Mouse (Mus musculus): ENCODE data around the gene Supt16. TPM values are rescaled to one million over a fixed set of nuclear protein-coding genes. Genes with fewer than 3 reads are reported as not detected.

Supt16 gene
- polyA plus RNA-seq, 1 experiment from 2014 or later = 30.5 TPM

DNA sequence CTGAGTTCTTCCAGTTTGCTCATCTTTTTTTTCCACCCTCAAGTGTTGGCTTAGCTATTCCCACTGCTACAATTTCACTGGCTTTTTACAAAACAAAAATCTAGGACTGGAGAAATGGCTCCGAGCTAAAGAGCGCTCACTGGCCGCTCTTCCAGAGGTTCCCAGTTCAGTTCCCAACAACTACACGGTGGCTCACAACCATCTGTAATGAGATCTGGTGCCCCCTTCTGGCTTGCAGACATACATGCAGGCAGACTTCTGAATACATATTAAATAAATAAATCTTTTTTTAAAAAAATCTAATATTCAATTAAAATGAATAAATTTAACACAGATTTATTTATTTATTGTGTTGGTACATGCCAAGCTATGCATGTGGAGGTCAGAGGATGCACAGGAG lies 50.7 kb downstream of the Supt16 start:
- Histone ChIP-seq H3K9me3 (replicated peaks) (no peaks in the 10 kb centered on the region), H3K36me3 (replicated peaks) (no peaks in the 10 kb centered on the region), H3K27ac (replicated peaks) (no peak overlapping the region), H3K27me3 (peaks cover 3% of the 10 kb centered on the region; the same call in 1 of the 2 replicates), H3K9ac (no peak overlapping the region), H3K4me2 (no peak overlapping the region), H3K4me3 (replicated peaks) (no peak overlapping the region), H3K4me1 (replicated peaks) (0 out of 2 replicates have a peak, but pooled peaks cover 2% of the 10 kb centered on the region)
- 49% methylated on average over 4 of the region's 4 CpGs for WGBS (ENCODE audit: insufficient replicate concordance)
- ATAC-seq (ENCODE audit: insufficient read depth) = no peak

GRCm38 (mm10) chr14:52144165-52144564 lies 53.1 kb downstream of the Supt16 start:
- Histone ChIP-seq H3K27ac (replicated peaks) (no peak overlapping the region), H3K27me3 (peaks cover 12% of the 10 kb centered on the region; the same call in 1 of the 2 replicates), H3K9ac (no peak overlapping the region), H3K36me3 (replicated peaks) (no peaks in the 10 kb centered on the region), H3K4me2 (no peak overlapping the region), H3K4me1 (replicated peaks) (peaks cover 14% of the 10 kb centered on the region), H3K4me3 (replicated peaks) (no peak overlapping the region), H3K9me3 (replicated peaks) (no peaks in the 10 kb centered on the region)
- 37% methylated on average over 4 of the region's 4 CpGs for WGBS (ENCODE audit: insufficient replicate concordance)
- ATAC-seq (ENCODE audit: insufficient read depth) = no peak

- peaks cover 14% of the 10 kb centered on the region for H3K4me1 ChIP-seq (replicated peaks)
- H3K36me3 ChIP-seq (replicated peaks) = no peaks in the 10 kb centered on the region
- H3K27ac ChIP-seq (replicated peaks) = no peak overlapping the region
- WGBS (ENCODE audit: insufficient replicate concordance) = 34% methylated on average over 16 of the region's 16 CpGs
- peaks cover 12% of the 10 kb centered on the region; the same call in 1 of the 2 replicates for H3K27me3 ChIP-seq
- no peak for ATAC-seq (ENCODE audit: insufficient read depth)
- no peak overlapping the region for H3K4me3 ChIP-seq (replicated peaks)
- peak overlapping the region; percentile 61 for H3K4me2 ChIP-seq
- H3K9ac ChIP-seq = no peak overlapping the region
- no peaks in the 10 kb centered on the region for H3K9me3 ChIP-seq (replicated peaks)
Measured at GRCm38 (mm10) chr14:52141445-52142127, 55.6 kb downstream of the Supt16 start.

- H3K27me3 ChIP-seq = peaks cover 12% of the 10 kb centered on the region; the same call in 1 of the 2 replicates
- no peak for ATAC-seq (ENCODE audit: insufficient read depth)
- H3K4me2 ChIP-seq = peak overlapping the region; percentile 61
- 10% methylated on average over 19 of the region's 19 CpGs for WGBS (ENCODE audit: insufficient replicate concordance)
- H3K27ac ChIP-seq (replicated peaks) = no peak overlapping the region
- peaks cover 14% of the 10 kb centered on the region for H3K4me1 ChIP-seq (replicated peaks)
- no peaks in the 10 kb centered on the region for H3K9me3 ChIP-seq (replicated peaks)
- peak overlapping the region; percentile 15; the same call in 1 of the 2 replicates for H3K9ac ChIP-seq
- peak overlapping the region; percentile 32 for H3K4me3 ChIP-seq (replicated peaks)
- H3K36me3 ChIP-seq (replicated peaks) = no peaks in the 10 kb centered on the region
Measured at GRCm38 (mm10) chr14:52140577-52141444, 56.4 kb downstream of the Supt16 start.

DNA sequence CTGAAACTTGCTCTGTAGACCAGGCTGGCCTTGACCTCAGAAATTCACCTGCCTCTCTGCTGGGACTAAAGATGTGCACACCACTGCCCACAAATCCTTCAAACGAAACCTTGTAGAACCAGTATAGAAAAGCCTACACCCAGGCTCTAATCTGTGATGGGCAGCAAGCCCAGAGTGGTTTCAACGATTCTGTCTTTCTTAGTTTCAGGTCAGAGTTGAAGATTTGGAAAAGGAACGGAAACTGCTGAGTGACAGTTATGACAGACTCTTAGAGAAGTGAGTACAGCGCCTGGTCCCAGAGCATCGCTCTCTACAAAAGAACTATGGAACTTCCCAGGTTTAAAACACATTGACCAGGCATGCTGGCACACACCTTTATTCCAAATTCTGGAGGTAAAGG lies 63.6 kb downstream of the Supt16 start:
- no peak overlapping the region for H3K4me2 ChIP-seq
- WGBS (ENCODE audit: insufficient replicate concordance) = 40% methylated on average over 5 of the region's 5 CpGs
- no peak overlapping the region for H3K9ac ChIP-seq
- H3K27me3 ChIP-seq = no peaks in the 10 kb centered on the region
- no peak overlapping the region for H3K4me3 ChIP-seq (replicated peaks)
- no peaks in the 10 kb centered on the region for H3K9me3 ChIP-seq (replicated peaks)
- no peaks in the 10 kb centered on the region for H3K36me3 ChIP-seq (replicated peaks)
- no peaks in the 10 kb centered on the region for H3K4me1 ChIP-seq (replicated peaks)
- H3K27ac ChIP-seq (replicated peaks) = no peak overlapping the region
- no peak for ATAC-seq (ENCODE audit: insufficient read depth)

- Histone ChIP-seq H3K4me3 (replicated peaks) (no peak overlapping the region), H3K9me3 (replicated peaks) (no peaks in the 10 kb centered on the region), H3K4me1 (replicated peaks) (peaks cover 1% of the 10 kb centered on the region; the same call in 1 of the 2 replicates), H3K9ac (no peak overlapping the region), H3K4me2 (no peak overlapping the region), H3K27ac (replicated peaks) (no peak overlapping the region), H3K36me3 (replicated peaks) (no peaks in the 10 kb centered on the region), H3K27me3 (peaks cover 25% of the 10 kb centered on the region)
- WGBS (ENCODE audit: insufficient replicate concordance) = 75% methylated on average over 3 of the region's 3 CpGs
- no peak for ATAC-seq (ENCODE audit: insufficient read depth)
Measured at GRCm38 (mm10) chr14:52124636-52125035, 72.6 kb downstream of the Supt16 start.

GRCm38 (mm10) chr14:52123918-52124317 lies 73.3 kb downstream of the Supt16 start:
- Histone ChIP-seq H3K36me3 (replicated peaks) (no peaks in the 10 kb centered on the region), H3K27ac (replicated peaks) (no peak overlapping the region), H3K27me3 (peaks cover 32% of the 10 kb centered on the region), H3K9ac (no peak overlapping the region), H3K9me3 (replicated peaks) (no peaks in the 10 kb centered on the region), H3K4me3 (replicated peaks) (no peak overlapping the region), H3K4me2 (no peak overlapping the region), H3K4me1 (replicated peaks) (peaks cover 8% of the 10 kb centered on the region)
- 16% methylated on average over 4 of the region's 4 CpGs for WGBS (ENCODE audit: insufficient replicate concordance)
- no peak for ATAC-seq (ENCODE audit: insufficient read depth)

DNA sequence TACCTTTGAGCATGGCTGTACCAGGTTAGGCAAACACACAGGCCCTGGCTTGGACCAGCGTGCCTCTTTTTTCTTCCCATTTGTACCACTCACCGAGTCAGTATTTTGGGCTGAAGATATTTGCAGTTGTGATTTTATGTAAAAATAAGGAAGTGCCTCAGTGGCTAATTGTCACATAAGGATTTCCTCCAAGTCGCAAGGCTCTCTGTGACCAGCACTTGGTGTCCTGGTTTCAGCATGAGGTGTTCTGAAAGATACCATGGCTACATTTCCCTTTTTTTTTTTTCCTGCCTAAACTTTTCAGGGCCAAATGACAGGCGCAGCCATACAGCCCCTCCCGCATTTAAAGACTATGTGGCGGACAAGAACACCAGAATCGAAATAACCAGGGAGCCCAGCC lies 77.0 kb downstream of the Supt16 start:
- H3K4me3 ChIP-seq (replicated peaks) = peak overlapping the region; percentile 60; the same call in 1 of the 2 replicates
- peaks cover 37% of the 10 kb centered on the region for H3K27me3 ChIP-seq
- WGBS (ENCODE audit: insufficient replicate concordance) = 18% methylated on average over 7 of the region's 7 CpGs
- no peaks in the 10 kb centered on the region for H3K9me3 ChIP-seq (replicated peaks)
- H3K4me2 ChIP-seq = peak overlapping the region; percentile 95
- no peaks in the 10 kb centered on the region for H3K36me3 ChIP-seq (replicated peaks)
- no peak for ATAC-seq (ENCODE audit: insufficient read depth)
- no peak overlapping the region for H3K9ac ChIP-seq
- H3K27ac ChIP-seq (replicated peaks) = no peak overlapping the region
- peaks cover 20% of the 10 kb centered on the region for H3K4me1 ChIP-seq (replicated peaks)

DNA sequence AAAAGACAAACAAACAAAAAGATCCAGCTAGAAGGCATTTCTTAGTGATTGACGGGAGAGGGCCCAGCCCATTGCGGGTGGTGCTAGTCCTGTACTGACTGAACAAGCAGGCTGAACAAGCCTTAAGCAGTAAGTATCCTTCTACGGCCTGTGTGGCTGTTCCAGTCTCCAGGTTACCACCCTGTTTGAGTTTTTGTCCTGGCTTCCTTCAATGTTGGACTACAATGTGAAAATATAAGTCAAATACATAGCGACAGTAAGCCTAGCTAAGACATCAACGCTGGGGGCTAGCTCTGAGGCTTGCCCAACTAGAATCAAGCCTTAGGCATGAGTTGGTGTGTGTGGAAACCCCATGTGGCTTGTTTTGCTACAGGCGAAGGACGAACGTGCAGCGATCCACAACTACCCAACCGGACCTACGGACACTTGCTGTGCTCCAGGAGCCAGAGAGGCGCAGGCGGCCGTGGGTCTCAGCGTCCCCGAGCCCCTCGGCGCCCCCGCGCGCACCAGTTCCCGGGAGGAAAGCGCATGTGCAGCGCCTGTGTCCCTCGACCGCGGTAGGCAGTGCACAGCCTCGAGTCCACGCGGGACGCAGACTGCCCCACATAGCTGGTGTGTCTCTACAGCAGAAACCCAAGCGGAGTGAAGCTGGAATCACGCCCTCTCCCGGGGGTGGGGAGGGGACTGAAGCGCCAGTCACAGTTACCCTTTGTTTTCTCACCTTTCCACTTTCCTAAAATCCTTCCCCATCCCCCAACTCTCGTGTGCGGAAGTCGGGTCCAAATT lies 78.2 kb downstream of the Supt16 start:
- H3K4me2 ChIP-seq = peak overlapping the region; percentile 95
- peaks cover 20% of the 10 kb centered on the region for H3K4me1 ChIP-seq (replicated peaks)
- H3K9ac ChIP-seq = peak overlapping the region; percentile 52
- H3K27me3 ChIP-seq = peaks cover 37% of the 10 kb centered on the region
- peak overlapping the region; percentile 60 for H3K4me3 ChIP-seq (replicated peaks)
- peak; percentile 71 for ATAC-seq (ENCODE audit: insufficient read depth)
- 1% methylated on average over 38 of the region's 38 CpGs for WGBS (ENCODE audit: insufficient replicate concordance)
- no peaks in the 10 kb centered on the region for H3K36me3 ChIP-seq (replicated peaks)
- H3K9me3 ChIP-seq (replicated peaks) = no peaks in the 10 kb centered on the region
- H3K27ac ChIP-seq (replicated peaks) = peak overlapping the region; percentile 61

- Histone ChIP-seq H3K9ac (peak overlapping the region; percentile 52; the same call in 1 of the 2 replicates), H3K4me1 (replicated peaks) (peaks cover 20% of the 10 kb centered on the region), H3K27ac (replicated peaks) (peak overlapping the region; percentile 61; the same call in 1 of the 2 replicates), H3K4me3 (replicated peaks) (peak overlapping the region; percentile 60), H3K27me3 (peaks cover 37% of the 10 kb centered on the region), H3K4me2 (peak overlapping the region; percentile 95), H3K9me3 (replicated peaks) (no peaks in the 10 kb centered on the region), H3K36me3 (replicated peaks) (no peaks in the 10 kb centered on the region)
- 5% methylated on average over 8 of the region's 8 CpGs for WGBS (ENCODE audit: insufficient replicate concordance)
- ATAC-seq (ENCODE audit: insufficient read depth) = peak; percentile 47; the same call in 1 of the 2 replicates
Measured at GRCm38 (mm10) chr14:52118456-52118822, 78.8 kb downstream of the Supt16 start.

All from liver, embryonic 15.5 days (tissue).